Mouse (Mus musculus): Measurements from ENCODE around the gene Tmtc2.

- TF ChIP-seq POLR2A (IDR thresholded peaks at IDR 0.05; ENCODE audit: borderline replicate concordance, extremely low read depth, insufficient read depth, insufficient read length, poor library complexity, severe bottlenecking), result no peak
- TF ChIP-seq CTCF (IDR thresholded peaks at IDR 0.05; ENCODE audit: borderline replicate concordance, extremely low read depth, insufficient read depth, insufficient read length), result no peak
Observed at GRCm38 (mm10) chr10:105531080-105531894, 43.0 kb downstream of the Tmtc2 start.
